Mouse (Mus musculus): ENCODE results near the gene Bik. TPM values are rescaled to one million over a fixed set of nuclear protein-coding genes. Genes with fewer than 3 reads are reported as not detected.
A peak's percentile ranks its signal among the peaks of the same experiment; 100 is the strongest.

The Bik gene
- polyA plus RNA-seq, 1 experiment from 2014 or later, result 1.7 TPM

- Histone ChIP-seq H3K27me3 (peaks cover 17% of the 10 kb centered on the region), H3K27ac (no peak overlapping the region), H3K4me2 (no peak overlapping the region), H3K36me3 (replicated peaks) (no peaks in the 10 kb centered on the region), H3K4me1 (peaks cover 15% of the 10 kb centered on the region; the same call in 1 of the 2 replicates), H3K4me3 (replicated peaks) (no peak overlapping the region), H3K9ac (no peak overlapping the region), H3K9me3 (no peaks in the 10 kb centered on the region)
- WGBS, result 88% methylated on average over 6 of the region's 6 CpGs
- ATAC-seq (ENCODE audit: low FRiP score), result no peak
Observed at GRCm38 (mm10) chr15:83520861-83521382, 5.7 kb upstream of the Bik start.

DNA sequence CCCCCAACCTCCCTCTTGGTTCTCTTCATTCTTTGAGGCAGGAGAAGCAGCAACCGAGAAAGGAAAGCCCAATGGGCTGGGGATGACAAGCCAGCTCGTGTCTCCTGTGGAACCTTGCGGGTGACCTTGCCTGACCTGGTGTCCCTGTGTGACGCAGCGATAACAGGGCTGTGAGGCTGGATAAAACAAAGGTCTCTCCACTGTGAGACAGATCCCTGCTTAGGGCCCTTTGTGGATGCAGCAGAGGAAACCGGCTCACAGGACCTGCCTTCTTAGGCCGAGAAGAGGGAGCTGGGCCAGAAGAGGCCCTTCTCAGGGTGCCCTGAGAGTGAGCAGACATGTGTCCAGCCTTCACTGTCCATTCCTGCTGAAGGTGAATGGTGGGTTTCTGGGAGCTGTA, 3.5 kb upstream of the Bik start:
- Histone ChIP-seq H3K27me3 (peaks cover 40% of the 10 kb centered on the region), H3K27ac (no peak overlapping the region), H3K4me2 (no peak overlapping the region), H3K9ac (no peak overlapping the region), H3K36me3 (replicated peaks) (no peaks in the 10 kb centered on the region), H3K4me3 (replicated peaks) (no peak overlapping the region), H3K4me1 (peaks cover 26% of the 10 kb centered on the region), H3K9me3 (no peaks in the 10 kb centered on the region)
- 23% methylated on average over 7 of the region's 7 CpGs for WGBS
- ATAC-seq (ENCODE audit: low FRiP score), result no peak

DNA sequence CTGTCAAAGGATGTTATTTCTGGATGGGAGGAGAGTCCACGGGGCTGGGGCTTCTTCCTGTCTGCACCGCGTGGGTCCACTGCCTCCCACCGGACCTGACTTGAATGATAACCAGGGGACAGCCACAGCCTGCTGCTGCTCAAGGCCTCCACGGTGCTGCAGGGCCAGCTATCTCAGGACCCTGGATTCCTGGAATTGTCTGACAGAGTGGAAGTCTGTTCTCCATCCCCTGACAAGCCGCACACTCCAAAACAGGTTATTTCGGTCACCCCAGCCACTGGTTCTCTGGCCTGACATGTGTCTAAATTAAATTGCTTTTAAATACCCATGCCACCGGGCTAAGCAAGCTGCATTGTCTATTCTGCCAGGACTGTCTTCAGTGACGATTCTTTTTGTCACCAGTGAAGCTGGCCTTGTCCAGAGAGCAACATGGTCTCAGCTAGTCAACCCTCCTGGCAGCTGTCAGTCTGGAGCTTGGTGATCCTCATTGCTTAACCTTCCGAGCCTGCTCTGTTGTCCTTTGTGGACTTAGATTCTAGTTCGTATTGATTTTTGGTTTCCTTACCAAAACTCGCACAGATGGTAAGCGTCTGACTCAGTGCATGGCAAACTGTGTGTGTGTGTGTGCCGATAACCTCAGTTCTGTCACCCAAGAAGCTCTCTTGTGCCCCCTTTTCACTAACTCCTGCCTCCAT, 2.9 kb upstream of the Bik start:
- Histone ChIP-seq H3K9me3 (no peaks in the 10 kb centered on the region), H3K27ac (no peak overlapping the region), H3K4me1 (peaks cover 22% of the 10 kb centered on the region), H3K9ac (no peak overlapping the region), H3K27me3 (peaks cover 45% of the 10 kb centered on the region), H3K4me3 (replicated peaks) (no peak overlapping the region), H3K36me3 (replicated peaks) (no peaks in the 10 kb centered on the region), H3K4me2 (no peak overlapping the region)
- ATAC-seq (ENCODE audit: low FRiP score), result 0 out of 2 replicates have a peak, but pooled peaks have one; percentile 20
- WGBS, result 70% methylated on average over 14 of the region's 14 CpGs

GRCm38 (mm10) chr15:83524333-83524729, 2.3 kb upstream of the Bik start:
- H3K27me3 ChIP-seq, result peaks cover 49% of the 10 kb centered on the region
- H3K4me1 ChIP-seq, result peaks cover 22% of the 10 kb centered on the region

DNA sequence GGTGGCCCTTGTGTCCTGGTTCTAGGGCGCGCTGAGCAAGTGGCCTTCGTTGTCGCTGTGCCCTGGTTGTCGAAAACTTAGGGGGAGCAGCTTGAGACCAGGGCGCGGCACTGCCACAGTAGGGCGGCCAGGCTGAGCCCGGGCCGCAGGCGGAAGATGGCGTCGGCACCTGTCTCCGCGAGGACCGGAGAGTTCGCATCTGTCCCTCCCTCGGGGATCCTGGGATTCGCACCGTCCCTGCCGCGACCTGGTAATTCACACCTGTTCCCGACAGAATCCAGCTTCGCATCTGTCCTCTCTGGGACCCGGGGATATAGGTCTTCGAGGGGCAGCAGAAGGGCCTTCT, 403 bp downstream of the Bik start:
- peaks cover 60% of the 10 kb centered on the region for H3K27me3 ChIP-seq
- under 1% methylated on average over 26 of the region's 26 CpGs for WGBS
- no peaks in the 10 kb centered on the region for H3K36me3 ChIP-seq (replicated peaks)
- H3K4me3 ChIP-seq (replicated peaks), result peak overlapping the region; percentile 53
- no peak overlapping the region for H3K27ac ChIP-seq
- peak overlapping the region; percentile 96 for H3K4me2 ChIP-seq
- peak overlapping the region; percentile 51 for H3K9ac ChIP-seq
- no peaks in the 10 kb centered on the region for H3K9me3 ChIP-seq
- peaks cover 22% of the 10 kb centered on the region for H3K4me1 ChIP-seq
- ATAC-seq (ENCODE audit: low FRiP score), result no peak

More at GRCm38 (mm10) chr15:83524333-83524729, 2.3 kb upstream of the Bik start:
- no peak overlapping the region for H3K4me2 ChIP-seq
- no peak overlapping the region for H3K27ac ChIP-seq
- H3K4me3 ChIP-seq (replicated peaks), result no peak overlapping the region
- ATAC-seq (ENCODE audit: low FRiP score), result no peak
- no peaks in the 10 kb centered on the region for H3K36me3 ChIP-seq (replicated peaks)
- 80% methylated on average over 3 of the region's 3 CpGs for WGBS
- H3K9ac ChIP-seq, result no peak overlapping the region
- no peaks in the 10 kb centered on the region for H3K9me3 ChIP-seq

- Histone ChIP-seq H3K4me2 (peak overlapping the region; percentile 96), H3K27me3 (peaks cover 60% of the 10 kb centered on the region), H3K9ac (no peak overlapping the region), H3K4me1 (peaks cover 22% of the 10 kb centered on the region), H3K27ac (no peak overlapping the region), H3K4me3 (replicated peaks) (peak overlapping the region; percentile 53; the same call in 1 of the 2 replicates), H3K9me3 (no peaks in the 10 kb centered on the region), H3K36me3 (replicated peaks) (no peaks in the 10 kb centered on the region)
- no peak for ATAC-seq (ENCODE audit: low FRiP score)
- 68% methylated on average over 2 of the region's 2 CpGs for WGBS
Observed at GRCm38 (mm10) chr15:83527747-83528146, 1.1 kb downstream of the Bik start.

- no peak for ATAC-seq (ENCODE audit: low FRiP score)
- Histone ChIP-seq H3K4me2 (no peak overlapping the region), H3K27ac (no peak overlapping the region), H3K27me3 (peaks cover 60% of the 10 kb centered on the region), H3K36me3 (replicated peaks) (no peaks in the 10 kb centered on the region), H3K4me3 (replicated peaks) (no peak overlapping the region), H3K4me1 (peaks cover 14% of the 10 kb centered on the region), H3K9me3 (no peaks in the 10 kb centered on the region), H3K9ac (no peak overlapping the region)
- 81% methylated on average over 4 of the region's 4 CpGs for WGBS
Observed at GRCm38 (mm10) chr15:83528892-83529291, 2.2 kb downstream of the Bik start.

DNA sequence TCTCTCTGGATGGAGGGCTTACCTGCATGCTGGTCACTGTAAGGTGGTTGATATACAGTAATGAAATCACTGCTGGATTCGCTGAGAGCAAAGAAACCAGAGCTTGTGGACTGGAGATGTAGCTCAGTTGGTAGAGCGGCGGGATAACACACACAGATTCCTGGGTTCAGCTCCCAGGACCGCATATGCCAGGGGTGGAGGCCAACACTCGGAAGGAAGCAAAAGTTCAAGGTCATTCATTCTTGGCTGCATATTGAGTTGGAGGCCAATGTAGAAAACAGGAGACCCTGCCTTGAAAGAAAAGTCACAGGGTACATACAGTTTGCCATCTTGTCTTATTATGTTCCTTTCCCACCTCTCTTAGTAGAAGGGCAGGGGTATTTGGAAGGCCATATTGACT, 3.1 kb downstream of the Bik start:
- Histone ChIP-seq H3K4me3 (replicated peaks) (no peak overlapping the region), H3K36me3 (replicated peaks) (no peaks in the 10 kb centered on the region), H3K4me1 (peaks cover 14% of the 10 kb centered on the region), H3K27me3 (peaks cover 55% of the 10 kb centered on the region), H3K9me3 (no peaks in the 10 kb centered on the region), H3K4me2 (no peak overlapping the region), H3K9ac (no peak overlapping the region), H3K27ac (no peak overlapping the region)
- ATAC-seq (ENCODE audit: low FRiP score), result no peak
- 87% methylated on average over 5 of the region's 5 CpGs for WGBS

DNA sequence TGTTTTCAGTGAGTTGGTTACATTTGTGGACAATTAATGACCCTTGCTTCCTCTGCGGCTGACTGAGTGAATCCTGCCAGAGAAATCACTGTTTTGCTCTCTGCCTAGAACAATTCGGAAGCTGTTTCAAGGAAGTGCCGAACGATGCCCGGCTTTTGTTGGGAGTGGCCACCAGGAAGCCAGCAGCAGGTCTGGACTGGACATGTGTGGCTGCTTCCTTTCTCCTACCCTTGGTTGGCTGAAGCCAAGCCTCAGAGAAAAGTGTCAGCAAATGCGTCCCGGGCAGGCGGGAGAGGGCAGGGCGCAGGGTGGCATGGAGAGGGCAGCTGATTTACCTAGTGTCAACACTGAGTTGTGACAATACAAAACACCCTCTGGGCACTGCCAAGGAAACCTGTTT, 3.6 kb downstream of the Bik start:
- peaks cover 50% of the 10 kb centered on the region for H3K27me3 ChIP-seq
- no peaks in the 10 kb centered on the region for H3K36me3 ChIP-seq (replicated peaks)
- no peak overlapping the region for H3K4me2 ChIP-seq
- H3K9ac ChIP-seq, result no peak overlapping the region
- H3K4me3 ChIP-seq (replicated peaks), result no peak overlapping the region
- H3K9me3 ChIP-seq, result no peaks in the 10 kb centered on the region
- H3K4me1 ChIP-seq, result peaks cover 14% of the 10 kb centered on the region
- ATAC-seq (ENCODE audit: low FRiP score), result no peak
- 89% methylated on average over 9 of the region's 9 CpGs for WGBS
- no peak overlapping the region for H3K27ac ChIP-seq

- no peak for ATAC-seq (ENCODE audit: low FRiP score)
- 84% methylated on average over 6 of the region's 6 CpGs for WGBS
- Histone ChIP-seq H3K9me3 (no peaks in the 10 kb centered on the region), H3K4me3 (replicated peaks) (no peak overlapping the region), H3K36me3 (replicated peaks) (no peaks in the 10 kb centered on the region), H3K4me1 (peaks cover 13% of the 10 kb centered on the region), H3K27me3 (peaks cover 46% of the 10 kb centered on the region), H3K4me2 (no peak overlapping the region), H3K27ac (no peak overlapping the region), H3K9ac (no peak overlapping the region)
Observed at GRCm38 (mm10) chr15:83530688-83531087, 4.0 kb downstream of the Bik start.

DNA sequence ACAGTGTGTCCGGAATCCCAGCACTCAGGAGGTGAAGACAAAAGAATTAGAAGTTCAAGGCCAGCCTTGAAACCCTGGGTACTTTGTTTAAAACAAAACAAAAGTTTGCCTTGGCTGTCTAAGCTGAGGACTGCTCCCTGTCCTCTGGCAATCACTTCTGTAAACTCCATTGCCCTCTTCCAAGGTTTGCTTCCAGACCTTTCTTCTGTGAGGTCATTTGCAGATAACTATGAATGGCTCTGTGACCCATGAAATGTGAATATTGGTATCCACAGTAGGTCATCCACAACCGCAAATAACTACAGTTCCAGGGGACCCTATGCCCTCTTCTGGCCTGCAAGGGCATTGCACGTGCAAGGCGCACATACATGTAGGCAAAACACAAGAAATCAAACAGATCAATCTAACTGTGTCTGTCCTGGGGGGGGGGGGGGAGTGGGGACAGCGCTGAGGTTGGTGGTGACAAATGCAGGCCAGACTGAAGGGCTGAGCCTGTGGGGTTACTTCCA, 5.4 kb downstream of the Bik start:
- Histone ChIP-seq H3K4me1 (peaks cover 4% of the 10 kb centered on the region), H3K9me3 (no peaks in the 10 kb centered on the region), H3K36me3 (replicated peaks) (no peaks in the 10 kb centered on the region), H3K4me3 (replicated peaks) (no peak overlapping the region), H3K4me2 (no peak overlapping the region), H3K27ac (no peak overlapping the region), H3K27me3 (peaks cover 33% of the 10 kb centered on the region), H3K9ac (no peak overlapping the region)
- 85% methylated on average over 4 of the region's 5 CpGs for WGBS
- no peak for ATAC-seq (ENCODE audit: low FRiP score)

DNA sequence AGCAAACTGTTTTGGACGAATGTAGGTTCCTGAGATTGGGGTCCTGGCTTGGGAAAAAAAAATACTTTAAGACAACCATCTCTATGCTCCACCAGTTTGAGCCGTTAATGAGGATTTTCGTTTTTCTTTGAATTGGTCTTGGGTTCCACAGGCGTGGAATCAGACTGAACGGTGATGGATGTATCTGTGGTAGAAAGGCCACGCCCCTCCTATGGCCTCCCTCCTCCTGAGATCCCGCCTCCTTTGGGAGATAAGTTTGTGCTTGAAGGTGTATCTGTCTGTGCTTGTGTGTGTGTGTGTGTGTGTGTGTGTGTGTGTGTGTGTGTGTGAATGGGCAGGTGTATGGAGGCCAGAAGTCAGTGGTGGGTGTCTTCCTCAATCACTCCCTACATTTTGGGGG, 5.9 kb downstream of the Bik start:
- Histone ChIP-seq H3K27ac (no peak overlapping the region), H3K27me3 (peaks cover 27% of the 10 kb centered on the region), H3K4me1 (no peaks in the 10 kb centered on the region), H3K36me3 (replicated peaks) (no peaks in the 10 kb centered on the region), H3K4me2 (no peak overlapping the region), H3K9me3 (no peaks in the 10 kb centered on the region), H3K4me3 (replicated peaks) (no peak overlapping the region), H3K9ac (no peak overlapping the region)
- ATAC-seq (ENCODE audit: low FRiP score), result no peak
- WGBS, result 75% methylated on average over 7 of the region's 7 CpGs
